Mouse (Mus musculus): ENCODE measurements around the gene Uck1.

GRCm38 (mm10) chr2:32237571-32237970 is 22.4 kb downstream of the Uck1 start:
- TF ChIP-seq CTCF (IDR thresholded peaks at IDR 0.05; ENCODE audit: low read depth, low read length) (no peak), GATA1 (IDR thresholded peaks at IDR 0.05; ENCODE audit: borderline replicate concordance, low read length) (no peak), TAL1 (conservative IDR thresholded peaks at IDR 0.05; ENCODE audit: low read depth, low read length) (no peak), GATA2 (IDR thresholded peaks at IDR 0.05; ENCODE audit: borderline replicate concordance, low read depth, low read length) (no peak), POLR2AphosphoS5 (IDR thresholded peaks at IDR 0.05; ENCODE audit: insufficient replicate concordance, low read depth, low read length) (no peak)
